Mouse (Mus musculus) liver, embryonic 14.5 days (tissue): ENCODE measurements around the gene Fhl5.
"Not testable (repeated sequence)": the region's sequence is repeated elsewhere in the genome, so short reads cannot be mapped to it uniquely, and the experiment has no call there.

Experiments
- CTCF ChIP-seq: IDR thresholded peaks from 2 replicates; pipeline ENCODE4 v1.5.1; 2016; ENCODE audit warnings: antibody characterized with exemption, low read depth, control low read depth
- EP300 ChIP-seq: IDR thresholded peaks from 2 replicates; pipeline ENCODE4 v1.6.1; 2016; ENCODE audit warnings: antibody characterized with exemption, low read depth

GRCm38 (mm10) chr4:25233767-25234166 lies 8.9 kb downstream of the Fhl5 start:
- not testable (repeated sequence) for TF ChIP-seq CTCF, EP300
